Mouse (Mus musculus) cortical plate, adult 2 months (tissue): ENCODE results near the gene H2-Eb1. TPM values are rescaled to one million over a fixed set of nuclear protein-coding genes. Genes with fewer than 3 reads are reported as not detected.

Experiments
- H3K27ac ChIP-seq: fragments of 200-500 bp; 2 replicates; pipeline ENCODE4 v1.5.1; 2012; ENCODE audit warnings: low read length, control low read depth, inconsistent platforms; ENCODE audit not compliant: insufficient read depth
- H3K4me1 ChIP-seq: fragments of 200-500 bp; 2 replicates; pipeline ENCODE4 v1.6.1; 2011; ENCODE audit warnings: low read length; ENCODE audit not compliant: control insufficient read depth, insufficient read depth
- H3K4me3 ChIP-seq: fragments of 200-500 bp; 2 replicates; pipeline ENCODE4 v1.5.1; 2011; ENCODE audit warnings: mild to moderate bottlenecking, low read length, control low read depth; ENCODE audit not compliant: insufficient read depth
- CTCF ChIP-seq: fragments of 200-500 bp; IDR thresholded peaks from 2 replicates; pipeline ENCODE4 v1.5.1; 2011; ENCODE audit warnings: mild to moderate bottlenecking, control low read depth, low read length; ENCODE audit not compliant: insufficient read depth; ENCODE audit errors: extremely low read depth
- POLR2A ChIP-seq: fragments of 200-500 bp; IDR thresholded peaks from 2 replicates; pipeline ENCODE4 v1.6.1; 2011; ENCODE audit warnings: mild to moderate bottlenecking, low read length, control low read depth; ENCODE audit not compliant: insufficient read depth; ENCODE audit errors: extremely low read depth
- polyA plus RNA-seq: library from polyadenylated mRNA; depleted of rRNA; stranded (reverse); fragments of >200 nt; gene quantifications from 2 replicates; pipeline ENCODE4 v1.2.3, GENCODE M21; 2012

The H2-Eb1 gene
- polyA plus RNA-seq, 1 experiment: 3.2 TPM

DNA sequence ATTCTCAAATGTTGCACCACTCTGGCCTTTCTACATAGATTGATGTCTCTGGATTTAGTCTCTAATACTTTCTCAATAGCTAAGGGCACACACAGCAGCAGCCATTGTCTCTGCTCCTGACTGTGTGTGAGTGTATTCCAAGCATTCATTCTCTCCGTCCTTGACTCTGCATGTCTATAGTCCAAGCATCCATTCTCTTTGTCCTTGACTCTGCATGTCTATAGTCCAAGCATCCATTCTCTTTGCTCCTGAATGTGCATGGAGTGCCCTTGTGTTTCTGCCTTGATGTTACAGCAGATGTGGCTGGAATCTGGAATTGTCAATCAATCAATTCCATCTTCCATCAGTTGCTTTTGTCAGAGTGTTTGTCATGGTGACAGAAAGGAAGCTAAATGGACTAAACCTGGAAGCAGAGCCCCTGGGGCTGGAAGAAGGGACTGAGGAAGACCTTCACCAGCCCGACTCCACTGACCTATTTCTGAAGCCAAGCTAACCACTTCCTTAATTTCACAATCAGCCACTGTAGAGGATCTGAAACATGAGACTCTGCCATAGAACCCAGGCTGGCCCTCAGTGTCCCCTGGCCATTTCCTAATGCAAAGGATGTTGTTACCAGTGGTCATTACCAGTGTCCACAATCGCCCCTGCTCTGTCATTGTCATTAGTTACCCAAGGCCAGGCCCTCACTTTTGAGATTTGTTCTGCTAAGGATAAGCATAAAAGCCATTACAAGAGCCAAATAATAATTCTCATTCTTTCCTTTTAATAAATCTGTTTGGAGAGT, 35.1 kb downstream of the H2-Eb1 start:
- Histone ChIP-seq H3K27ac (no peak overlapping the region), H3K4me1 (no peaks in the 10 kb centered on the region)
- TF ChIP-seq POLR2A: no peak
- TF ChIP-seq CTCF: no peak

DNA sequence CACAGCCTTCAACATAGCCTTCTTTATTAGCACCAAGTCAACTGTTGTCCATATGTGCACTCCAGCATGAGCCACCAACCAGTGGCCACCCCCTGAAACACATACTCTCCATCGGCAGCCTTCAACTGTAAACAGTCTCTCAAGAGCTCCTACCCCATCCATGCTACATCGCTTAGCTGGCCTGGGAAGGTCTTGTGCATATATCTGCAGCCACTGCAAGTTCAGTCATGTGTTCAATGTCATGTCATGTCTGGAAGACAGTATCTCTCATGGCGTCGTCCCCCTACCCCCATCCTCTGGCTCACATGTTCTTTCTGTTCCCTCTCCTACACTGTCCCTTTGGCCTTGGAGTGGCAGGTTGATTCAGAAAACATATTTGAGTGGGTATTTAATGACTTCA, 39.2 kb downstream of the H2-Eb1 start:
- TF ChIP-seq POLR2A (no peak), CTCF (no peak)
- Histone ChIP-seq H3K4me3 (no peak overlapping the region), H3K4me1 (no peaks in the 10 kb centered on the region), H3K27ac (no peak overlapping the region)

More for the DNA sequence above, 35.1 kb downstream of the H2-Eb1 start:
- no peak overlapping the region for H3K4me3 ChIP-seq

GRCm38 (mm10) chr17:34345486-34345885, 39.8 kb downstream of the H2-Eb1 start:
- Histone ChIP-seq H3K4me3 (no peak overlapping the region), H3K4me1 (no peaks in the 10 kb centered on the region), H3K27ac (no peak overlapping the region)
- TF ChIP-seq POLR2A: no peak

DNA sequence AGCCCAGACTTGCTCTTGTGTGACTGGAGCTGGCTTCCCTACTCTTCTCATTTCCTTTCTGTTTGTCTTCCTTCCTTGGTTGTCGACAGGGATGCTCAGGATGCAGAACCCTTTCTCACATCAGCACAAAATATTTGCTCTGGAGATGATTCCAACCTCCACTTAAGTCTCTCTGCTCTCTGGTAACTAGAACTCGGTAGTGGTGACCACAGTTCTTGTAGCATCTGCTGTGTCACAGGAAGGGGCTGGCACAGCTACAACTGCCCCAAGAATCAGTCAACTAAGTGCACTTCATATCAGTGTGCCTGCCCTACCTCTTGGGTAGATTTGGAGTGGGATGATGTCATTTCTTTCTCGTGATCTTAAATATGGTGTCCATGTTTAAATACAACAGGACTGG, 40.4 kb downstream of the H2-Eb1 start:
- H3K4me1 ChIP-seq: no peaks in the 10 kb centered on the region
- H3K4me3 ChIP-seq: no peak overlapping the region
- no peak overlapping the region for H3K27ac ChIP-seq
- TF ChIP-seq POLR2A: no peak

- Histone ChIP-seq H3K4me3 (no peak overlapping the region), H3K4me1 (no peaks in the 10 kb centered on the region), H3K27ac (no peak overlapping the region)
- no peak for TF ChIP-seq CTCF
- TF ChIP-seq POLR2A: no peak
These were observed 42.1 kb downstream of the H2-Eb1 start for GRCm38 (mm10) chr17:34347606-34348308.

DNA sequence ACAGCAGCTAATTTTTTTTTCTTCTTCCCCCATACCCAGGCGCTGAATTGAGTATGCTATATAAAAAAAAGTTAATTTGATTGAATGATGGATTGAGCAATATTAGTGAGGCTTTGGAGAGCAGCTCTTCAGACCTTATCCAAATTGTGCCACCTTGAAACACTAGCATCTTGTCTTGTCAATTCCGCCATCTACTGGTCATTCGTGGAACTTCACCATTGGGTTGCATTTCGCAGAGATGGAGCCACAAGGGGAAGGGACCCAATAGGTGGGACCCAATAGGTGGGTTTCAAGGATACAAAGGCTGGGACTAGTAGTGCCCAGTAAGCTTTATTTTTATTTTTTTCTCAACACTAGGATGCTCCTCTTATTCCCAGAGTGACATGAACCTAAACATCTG, 43.8 kb downstream of the H2-Eb1 start:
- no peak overlapping the region for H3K27ac ChIP-seq

GRCm38 (mm10) chr17:34354539-34354938, 48.9 kb downstream of the H2-Eb1 start, which contains the start of gene Btnl2:
Btnl2 (plus strand) TSS chr17:34354822.
- no peaks in the 10 kb centered on the region for H3K4me1 ChIP-seq
- TF ChIP-seq CTCF: no peak
- no peak for TF ChIP-seq POLR2A
- H3K4me3 ChIP-seq: no peak within 1 kb of the TSS
- H3K27ac ChIP-seq: no peak within 1 kb of the TSS

More for the DNA sequence above, 43.8 kb downstream of the H2-Eb1 start:
- Histone ChIP-seq H3K4me1 (no peaks in the 10 kb centered on the region), H3K4me3 (no peak overlapping the region)
- TF ChIP-seq CTCF (peak; percentile 86), POLR2A (no peak)

DNA sequence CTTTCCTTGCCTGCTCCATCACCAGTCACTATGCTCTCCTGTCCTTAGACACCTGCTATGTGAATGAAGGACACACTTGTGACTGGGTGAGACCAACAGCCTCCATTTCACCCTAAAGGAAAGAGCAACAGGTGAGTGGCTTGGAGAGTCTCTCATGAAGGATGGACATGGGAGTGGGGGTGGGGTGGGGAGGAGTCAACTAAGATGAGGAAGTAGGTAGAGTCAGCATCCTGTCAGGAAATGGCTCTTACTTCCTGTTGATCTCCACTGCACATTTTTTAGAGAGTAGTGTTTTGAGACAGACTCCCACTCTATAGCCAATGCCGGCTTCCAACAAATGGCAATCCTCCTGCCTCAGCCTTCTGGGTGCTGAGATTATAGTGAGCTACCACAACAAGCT, 49.3 kb downstream of the H2-Eb1 start:
- Histone ChIP-seq H3K4me3 (no peak overlapping the region), H3K27ac (no peak overlapping the region), H3K4me1 (no peaks in the 10 kb centered on the region)
- TF ChIP-seq CTCF (no peak), POLR2A (no peak)

DNA sequence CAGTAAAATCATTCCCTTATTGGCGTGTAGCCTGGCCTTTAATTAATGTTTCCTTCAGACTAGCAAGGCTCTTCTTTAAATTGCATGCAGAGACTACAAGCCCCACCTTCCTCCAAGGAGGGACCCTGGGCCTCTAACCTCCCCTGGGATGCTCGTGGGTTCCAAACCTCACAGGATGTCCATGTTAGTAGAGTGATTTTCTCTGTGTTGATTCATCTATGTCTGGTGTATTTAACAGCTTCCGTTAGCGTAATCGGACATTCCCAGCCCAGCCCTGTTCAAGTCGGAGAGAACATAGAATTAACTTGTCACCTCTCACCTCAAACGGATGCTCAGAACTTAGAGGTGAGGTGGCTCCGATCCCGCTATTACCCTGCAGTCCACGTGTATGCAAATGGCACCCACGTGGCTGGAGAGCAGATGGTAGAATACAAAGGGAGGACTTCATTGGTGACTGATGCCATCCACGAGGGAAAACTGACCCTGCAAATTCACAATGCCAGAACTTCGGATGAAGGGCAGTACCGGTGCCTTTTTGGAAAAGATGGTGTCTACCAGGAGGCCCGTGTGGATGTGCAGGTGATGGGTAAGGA, 57.4 kb downstream of the H2-Eb1 start:
- Histone ChIP-seq H3K4me1 (no peaks in the 10 kb centered on the region), H3K4me3 (no peak overlapping the region), H3K27ac (no peak overlapping the region)
- TF ChIP-seq CTCF (no peak), POLR2A (no peak)
